Comparison of ENCODE assay signal across 12 mouse cellular contexts in genomic region chr16:67613876-67614275, GRCm38 (mm10). TPM values are rescaled to one million over a fixed set of nuclear protein-coding genes. Genes with fewer than 3 reads are reported as not detected.
DNase-seq lines count a peak whose midpoint lies in the region; ATAC-seq lines count a peak whose summit lies in the region.
"Had no signal": no experiment of that assay in that cellular context is flagged by ENCODE, and none has a peak within 500 bp of the region (broad histone marks: within the 10 kb centered on the region; RNA-seq: fewer than 3 reads in every experiment).

No protein-coding gene starts in this region.

- no peak overlapping the region for H3K4me2 ChIP-seq in midbrain, embryonic 16.5 days (ENCODE audit: low read length)
- H3K4me2 ChIP-seq in neural tube, embryonic 14.5 days (ENCODE audit: low read depth, low read length) = no peak overlapping the region
- H3K4me2 ChIP-seq: neural tube, embryonic 13.5 days had no signal

- H3K27ac ChIP-seq in midbrain, embryonic 10.5 days (replicated peaks) = no peak overlapping the region
- H3K27ac ChIP-seq in midbrain, embryonic 16.5 days (ENCODE audit: low read length) = no peak overlapping the region
- H3K27ac ChIP-seq in embryonic facial prominence, embryonic 10.5 days (replicated peaks) = no peak overlapping the region
- no peak overlapping the region for H3K27ac ChIP-seq in neural tube, embryonic 14.5 days (ENCODE audit: low read depth, low read length)
- H3K27ac ChIP-seq: liver, embryonic 14.5 days; neural tube, embryonic 13.5 days had no signal

- H3K9ac ChIP-seq in midbrain, embryonic 16.5 days (ENCODE audit: low read depth, low read length) = no peak overlapping the region
- H3K9ac ChIP-seq in neural tube, embryonic 14.5 days (replicated peaks; ENCODE audit: low read depth, low read length) = no peak overlapping the region
- H3K9ac ChIP-seq: liver, embryonic 14.5 days; neural tube, embryonic 13.5 days had no signal

- peaks cover 26% of the 10 kb centered on the region for H3K27me3 ChIP-seq in midbrain, embryonic 10.5 days (ENCODE audit: low read depth, poor library complexity, severe bottlenecking)
- no peaks in the 10 kb centered on the region for H3K27me3 ChIP-seq in midbrain, embryonic 16.5 days (ENCODE audit: control insufficient read depth, insufficient read depth, low read depth, low read length)
- H3K27me3 ChIP-seq in embryonic facial prominence, embryonic 10.5 days (replicated peaks; ENCODE audit: low read depth, poor library complexity, severe bottlenecking) = peaks cover 28% of the 10 kb centered on the region
- no peaks in the 10 kb centered on the region for H3K27me3 ChIP-seq in neural tube, embryonic 14.5 days (ENCODE audit: control insufficient read depth, insufficient read depth, low read length)
- H3K27me3 ChIP-seq: neural tube, embryonic 13.5 days had no signal

- peak; percentile 61 to 63 for DNase-seq in cerebellum, adult 18-20 months
- DNase-seq in cerebellum, adult 11 months = no peak
- DNase-seq in midbrain, embryonic 10.5 days (ENCODE audit: low spot score) = peak; percentile 36
- DNase-seq in embryonic facial prominence, embryonic 10.5 days (ENCODE audit: low spot score) = peak; percentile 47
- no peak for DNase-seq in gastrocnemius, adult 18-20 months (ENCODE audit: low spot score)
- DNase-seq in urinary bladder, postnatal 4 days (ENCODE audit: low spot score in 2 of 2) = no peak
- DNase-seq: adrenal gland, postnatal 10 days had no signal

- WGBS in midbrain, embryonic 10.5 days = 38% methylated on average over 2 of the region's 2 CpGs
- WGBS in midbrain, embryonic 16.5 days = 29% methylated on average over 2 of the region's 2 CpGs
- WGBS in embryonic facial prominence, embryonic 10.5 days = 36% methylated on average over 2 of the region's 2 CpGs
- WGBS in neural tube, embryonic 14.5 days = 26% methylated on average over 2 of the region's 2 CpGs

- H3K4me1 ChIP-seq in midbrain, embryonic 10.5 days = peaks cover 25% of the 10 kb centered on the region
- peaks cover 23% of the 10 kb centered on the region for H3K4me1 ChIP-seq in midbrain, embryonic 16.5 days (ENCODE audit: control insufficient read depth, insufficient read depth, low read length)
- H3K4me1 ChIP-seq in embryonic facial prominence, embryonic 10.5 days = peaks cover 17% of the 10 kb centered on the region
- peaks cover 6% of the 10 kb centered on the region; the same call in 1 of the 2 replicates for H3K4me1 ChIP-seq in neural tube, embryonic 14.5 days (ENCODE audit: control insufficient read depth, insufficient read depth, low read length)

- H3K9me3 ChIP-seq in midbrain, embryonic 10.5 days (replicated peaks) = 0 out of 2 replicates have a peak, but pooled peaks cover 7% of the 10 kb centered on the region
- H3K9me3 ChIP-seq in midbrain, embryonic 16.5 days (replicated peaks; ENCODE audit: control insufficient read depth, low read length, poor library complexity, severe bottlenecking) = no peaks in the 10 kb centered on the region
- peaks cover 3% of the 10 kb centered on the region; the same call in 1 of the 2 replicates for H3K9me3 ChIP-seq in embryonic facial prominence, embryonic 10.5 days
- no peaks in the 10 kb centered on the region for H3K9me3 ChIP-seq in neural tube, embryonic 14.5 days (ENCODE audit: control insufficient read depth, low read length)
- H3K9me3 ChIP-seq: neural tube, embryonic 13.5 days had no signal

- no peak overlapping the region for H3K4me3 ChIP-seq in midbrain, embryonic 10.5 days
- H3K4me3 ChIP-seq in midbrain, embryonic 16.5 days (ENCODE audit: low read depth, low read length) = no peak overlapping the region
- H3K4me3 ChIP-seq in embryonic facial prominence, embryonic 10.5 days = no peak overlapping the region
- H3K4me3 ChIP-seq in neural tube, embryonic 14.5 days (ENCODE audit: low read depth, low read length) = no peak overlapping the region
- H3K4me3 ChIP-seq: neural tube, embryonic 13.5 days had no signal

- no peak for ATAC-seq in midbrain, embryonic 16.5 days
- ATAC-seq in neural tube, embryonic 14.5 days (ENCODE audit: low read depth) = peak; percentile 35; the same call in 1 of the 2 replicates

- H3K36me3 ChIP-seq in midbrain, embryonic 10.5 days = no peaks in the 10 kb centered on the region
- H3K36me3 ChIP-seq in midbrain, embryonic 16.5 days (ENCODE audit: control insufficient read depth, insufficient read depth, low read length) = no peaks in the 10 kb centered on the region
- H3K36me3 ChIP-seq in embryonic facial prominence, embryonic 10.5 days (replicated peaks) = no peaks in the 10 kb centered on the region
- no peaks in the 10 kb centered on the region for H3K36me3 ChIP-seq in neural tube, embryonic 14.5 days (ENCODE audit: control insufficient read depth, insufficient read depth, low read length)
- H3K36me3 ChIP-seq: neural tube, embryonic 13.5 days had no signal

RNA-seq across cellular contexts. Expression of gene Cadm2, which starts 6.8 kb away (rescaled TPM):
- polyA plus RNA-seq in midbrain, embryonic 10.5 days (2016; fragmentation: Nextera tagmentation; extraction: Ambion mirVana) = 0.78 and 1.4 TPM in 2 replicates
- 71.4 and 75.6 TPM in 2 replicates for polyA plus RNA-seq in midbrain, embryonic 16.5 days (2015; fragmentation: Nextera tagmentation; extraction: Ambion mirVana)
- 1.2 and 1.5 TPM in 2 replicates for polyA plus RNA-seq in embryonic facial prominence, embryonic 10.5 days (2016; fragmentation: Nextera tagmentation; extraction: Ambion mirVana)
- 52.9 and 65.6 TPM in 2 replicates for polyA plus RNA-seq in neural tube, embryonic 14.5 days (2014; fragmentation: Nextera tagmentation; extraction: Ambion mirVana)
- under 1 TPM; 0.66 to 0.96 TPM for total RNA-seq in gastrocnemius, adult 18-20 months (2021)
- polyA plus RNA-seq: C2C12 had no signal

Comparison
In these comparisons a context has a peak if more than half of its experiments do, and no peak if none do; other contexts are left out.
1. DNase-seq: peak in cerebellum, adult 18-20 months (2 of 2), midbrain, embryonic 10.5 days (single experiment) and embryonic facial prominence, embryonic 10.5 days (single experiment); none in cerebellum, adult 11 months (single experiment), gastrocnemius, adult 18-20 months (single experiment) and urinary bladder, postnatal 4 days (0 of 2).
2. RNA of gene Cadm2, which starts 6.8 kb away (polyA plus RNA-seq): 71.4 to 75.6 TPM in midbrain, embryonic 16.5 days and 52.9 to 65.6 TPM in neural tube, embryonic 14.5 days; 1.2 to 1.5 TPM in embryonic facial prominence, embryonic 10.5 days and 0.78 to 1.4 TPM in midbrain, embryonic 10.5 days; every median in the first group is over 10 times any median in the second.